Mouse (Mus musculus) ES-Bruce4 (cell line): ENCODE results near the gene Ints14. TPM values are rescaled to one million over a fixed set of nuclear protein-coding genes. Genes with fewer than 3 reads are reported as not detected.

ENCODE experiments used
- H3K27ac ChIP-seq: 2 replicates; pipeline ENCODE4 v1.5.1; 2012; ENCODE audit warnings: low read length, inconsistent platforms; ENCODE audit not compliant: insufficient read depth
- H3K27me3 ChIP-seq: 2 replicates; pipeline ENCODE4 v1.6.1; 2012; ENCODE audit warnings: mild to moderate bottlenecking, low read length, inconsistent platforms; ENCODE audit not compliant: control insufficient read depth, poor library complexity, insufficient read depth, severe bottlenecking
- H3K36me3 ChIP-seq: 2 replicates; pipeline ENCODE4 v1.6.1; 2012; ENCODE audit warnings: inconsistent platforms, mild to moderate bottlenecking, low read length, moderate library complexity; ENCODE audit not compliant: control insufficient read depth, poor library complexity, insufficient read depth, severe bottlenecking
- H3K4me1 ChIP-seq: one replicate; pipeline ENCODE4 v1.8.1; 2011; ENCODE audit warnings: low read length; ENCODE audit not compliant: control insufficient read depth, insufficient read depth
- H3K4me3 ChIP-seq: 2 replicates; pipeline ENCODE4 v1.5.1; 2011; ENCODE audit warnings: low read depth, mild to moderate bottlenecking, low read length
- H3K9ac ChIP-seq: 2 replicates; pipeline ENCODE4 v1.6.1; 2012; ENCODE audit warnings: low read depth, mild to moderate bottlenecking, inconsistent platforms; ENCODE audit not compliant: poor library complexity, severe bottlenecking
- H3K9me3 ChIP-seq: replicated peaks from 2 replicates; pipeline ENCODE4 v1.6.1; 2012; ENCODE audit warnings: mild to moderate bottlenecking, low read length, inconsistent platforms; ENCODE audit not compliant: control insufficient read depth, poor library complexity, insufficient read depth, severe bottlenecking
- CTCF ChIP-seq: IDR thresholded peaks from one replicate; pipeline ENCODE4 v1.8.1; 2011; ENCODE audit warnings: low read depth, low read length
- EP300 ChIP-seq: IDR thresholded peaks from 2 replicates; pipeline ENCODE4 v1.6.1; 2011; ENCODE audit warnings: low read depth, low read length; ENCODE audit not compliant: insufficient read depth
- POLR2A ChIP-seq: IDR thresholded peaks from one replicate; pipeline ENCODE4 v1.8.1; 2011; ENCODE audit warnings: low read length; ENCODE audit not compliant: insufficient read depth
- polyA plus RNA-seq: library from polyadenylated mRNA; stranded (reverse); fragments of >200 nt; gene quantifications from 2 replicates; pipeline ENCODE4 v1.2.4, GENCODE M21; 2011; ENCODE audit warnings: low read depth; ENCODE audit not compliant: missing spikeins, insufficient read depth, insufficient read length

The Ints14 gene
- polyA plus RNA-seq, 1 experiment: 26.3 TPM

- TF ChIP-seq EP300 (no peak), POLR2A (no peak), CTCF (no peak)
- no peaks in the 10 kb centered on the region for H3K27me3 ChIP-seq
- no peaks in the 10 kb centered on the region for H3K4me1 ChIP-seq
- no peak overlapping the region for H3K27ac ChIP-seq
- H3K36me3 ChIP-seq: no peaks in the 10 kb centered on the region
- no peaks in the 10 kb centered on the region for H3K9me3 ChIP-seq
- no peak overlapping the region for H3K4me3 ChIP-seq
- H3K9ac ChIP-seq: no peak overlapping the region
Measured at GRCm38 (mm10) chr9:65017896-65018295, 57.2 kb downstream of the Ints14 start.

GRCm38 (mm10) chr9:65018588-65019121 is 58.0 kb downstream of the Ints14 start:
- no peak for TF ChIP-seq CTCF
- no peak for TF ChIP-seq POLR2A
- TF ChIP-seq EP300: no peak
- H3K4me3 ChIP-seq: no peak overlapping the region
- no peak overlapping the region for H3K9ac ChIP-seq
- no peaks in the 10 kb centered on the region for H3K27me3 ChIP-seq
- no peaks in the 10 kb centered on the region for H3K36me3 ChIP-seq
- H3K4me1 ChIP-seq: no peaks in the 10 kb centered on the region
- no peaks in the 10 kb centered on the region for H3K9me3 ChIP-seq
- no peak overlapping the region for H3K27ac ChIP-seq

- H3K27ac ChIP-seq: no peak overlapping the region
- no peaks in the 10 kb centered on the region for H3K27me3 ChIP-seq
- H3K9me3 ChIP-seq: no peaks in the 10 kb centered on the region
- no peak for TF ChIP-seq EP300
- H3K9ac ChIP-seq: no peak overlapping the region
- H3K4me1 ChIP-seq: no peaks in the 10 kb centered on the region
- H3K4me3 ChIP-seq: no peak overlapping the region
- H3K36me3 ChIP-seq: no peaks in the 10 kb centered on the region
Measured at GRCm38 (mm10) chr9:65019146-65019545, 58.4 kb downstream of the Ints14 start.

DNA sequence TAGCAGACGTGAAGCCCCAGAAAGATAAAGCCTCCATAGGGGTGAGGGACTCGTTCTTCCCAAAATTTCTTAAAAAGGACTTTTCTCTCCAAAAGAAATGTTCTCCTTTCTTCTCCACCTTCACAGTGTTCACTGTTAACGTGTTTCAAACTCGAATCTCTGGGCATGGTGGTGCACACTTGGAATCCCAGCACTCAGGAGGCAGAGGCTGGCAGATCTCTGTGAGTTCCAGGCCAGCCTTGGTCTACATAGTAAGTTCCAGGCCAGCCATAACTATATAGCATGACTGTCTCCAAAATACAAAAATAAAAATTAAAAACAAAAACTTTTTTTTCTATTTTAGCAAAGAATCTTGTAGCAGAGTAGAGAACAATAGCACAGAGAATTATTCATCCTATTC is 59.4 kb downstream of the Ints14 start:
- H3K9ac ChIP-seq: no peak overlapping the region
- no peak for TF ChIP-seq CTCF
- no peak for TF ChIP-seq POLR2A
- no peak overlapping the region for H3K4me3 ChIP-seq

GRCm38 (mm10) chr9:65020991-65021886 is 60.5 kb downstream of the Ints14 start, which contains the start of gene Hacd3:
TSS of gene Hacd3 (minus strand) at chr9:65021693.
- no peaks in the 10 kb centered on the region for H3K36me3 ChIP-seq
- no peak within 1 kb of the TSS for H3K27ac ChIP-seq
- H3K9me3 ChIP-seq: no peaks in the 10 kb centered on the region
- no peaks in the 10 kb centered on the region for H3K4me1 ChIP-seq
- no peaks in the 10 kb centered on the region for H3K27me3 ChIP-seq
- peak within 1 kb of the TSS; percentile 94 for H3K4me3 ChIP-seq
- TF ChIP-seq POLR2A (peak; percentile 77), CTCF (no peak)
- peak within 1 kb of the TSS; percentile 81 for H3K9ac ChIP-seq

More for the DNA sequence above, 59.4 kb downstream of the Ints14 start:
- Histone ChIP-seq H3K27ac (no peak overlapping the region), H3K27me3 (no peaks in the 10 kb centered on the region), H3K9me3 (no peaks in the 10 kb centered on the region), H3K36me3 (no peaks in the 10 kb centered on the region), H3K4me1 (no peaks in the 10 kb centered on the region)

- Histone ChIP-seq H3K4me3 (peak overlapping the region; percentile 50), H3K36me3 (no peaks in the 10 kb centered on the region), H3K9me3 (no peaks in the 10 kb centered on the region), H3K27ac (no peak overlapping the region), H3K9ac (peak overlapping the region; percentile 81), H3K4me1 (no peaks in the 10 kb centered on the region), H3K27me3 (no peaks in the 10 kb centered on the region)
- TF ChIP-seq POLR2A (no peak), CTCF (no peak)
Measured at GRCm38 (mm10) chr9:65021887-65022579, 61.3 kb downstream of the Ints14 start.
